Mouse (Mus musculus) spleen, adult 2 months (tissue): ENCODE data around the gene Pgghg. TPM values are rescaled to one million over a fixed set of nuclear protein-coding genes. Genes with fewer than 3 reads are reported as not detected.

Source experiments
- DNase-seq, 2 experiments: peaks; one replicate each; pipeline versions ENCODE4 v3.0.0 to v3.0.0-alpha.2; 2012 to 2021; ENCODE audit warnings: low spot score in 2 of 2, low read depth in 1 of 2
- H3K27ac ChIP-seq: fragments of 200-500 bp; 2 replicates; pipeline ENCODE4 v1.5.1; 2012; ENCODE audit warnings: low read length, inconsistent platforms; ENCODE audit not compliant: insufficient read depth
- H3K27me3 ChIP-seq: fragments of 200-500 bp; 2 replicates; pipeline ENCODE4 v1.6.1; 2012; ENCODE audit warnings: mild to moderate bottlenecking, moderate library complexity, low read length, inconsistent platforms; ENCODE audit not compliant: control insufficient read depth, insufficient read depth
- H3K36me3 ChIP-seq: fragments of 200-500 bp; 2 replicates; pipeline ENCODE4 v1.6.1; 2012; ENCODE audit warnings: mild to moderate bottlenecking, low read length, inconsistent platforms; ENCODE audit not compliant: control insufficient read depth, insufficient read depth
- H3K4me1 ChIP-seq: fragments of 200-500 bp; 2 replicates; pipeline ENCODE4 v1.6.1; 2011; ENCODE audit warnings: inconsistent platforms; ENCODE audit not compliant: control insufficient read depth, insufficient read depth, insufficient read length
- H3K4me3 ChIP-seq: fragments of 200-500 bp; 2 replicates; pipeline ENCODE4 v1.5.1; 2011; ENCODE audit warnings: mild to moderate bottlenecking, inconsistent platforms; ENCODE audit not compliant: insufficient read depth, insufficient read length; ENCODE audit errors: extremely low read depth
- CTCF ChIP-seq: fragments of 200-500 bp; IDR thresholded peaks from 2 replicates; pipeline ENCODE4 v1.5.1; 2011; ENCODE audit warnings: mild to moderate bottlenecking, inconsistent platforms; ENCODE audit not compliant: insufficient read depth, insufficient read length, insufficient replicate concordance; ENCODE audit errors: extremely low read depth
- POLR2A ChIP-seq: fragments of 200-500 bp; IDR thresholded peaks from 2 replicates; pipeline ENCODE4 v1.6.1; 2011; ENCODE audit warnings: low read depth, low read length, inconsistent platforms
- WGBS: fragments of 180-500 bp; shearing (Covaris S2); methylation state at CpG from one replicate; pipeline ENCODE4 v1.1.7; 2018; 5-methylcytosine and 5-hydroxymethylcytosine counted together
- polyA plus RNA-seq: library from polyadenylated mRNA; depleted of rRNA; stranded (reverse); fragments of >200 nt; gene quantifications from 2 replicates; pipeline ENCODE4 v1.2.3, GENCODE M21; 2012

Gene Pgghg
- polyA plus RNA-seq, 1 experiment, result 21.2 TPM

DNA sequence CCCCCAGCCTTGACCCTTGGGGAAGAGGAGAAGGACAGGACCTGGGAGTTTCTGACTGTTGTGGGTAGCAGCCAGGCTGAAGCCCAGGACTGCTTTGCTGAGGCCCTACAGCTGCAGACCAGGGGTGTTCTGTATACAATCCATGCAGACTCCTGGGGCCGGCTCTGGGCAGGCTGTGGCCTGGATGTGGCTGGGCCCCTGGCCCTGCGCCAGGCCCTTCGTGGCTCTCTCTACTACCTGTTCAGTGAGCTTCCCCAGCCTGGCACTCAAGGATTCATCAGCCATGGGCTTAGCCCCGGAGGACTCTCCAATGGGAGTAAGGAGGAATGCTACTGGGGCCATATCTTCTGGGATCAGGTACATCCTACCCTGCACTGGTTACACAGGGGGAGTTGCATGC lies 2.2 kb downstream of the Pgghg start:
- Histone ChIP-seq H3K4me1 (peaks cover 26% of the 10 kb centered on the region; the same call in 1 of the 2 replicates), H3K4me3 (no peak overlapping the region), H3K27me3 (no peaks in the 10 kb centered on the region), H3K36me3 (no peaks in the 10 kb centered on the region), H3K27ac (peak overlapping the region; percentile 89; the same call in 1 of the 2 replicates)
- WGBS, result 77% methylated on average over 4 of the region's 4 CpGs
- TF ChIP-seq CTCF, result no peak
- no peak for TF ChIP-seq POLR2A
- DNase-seq, result no peak

DNA sequence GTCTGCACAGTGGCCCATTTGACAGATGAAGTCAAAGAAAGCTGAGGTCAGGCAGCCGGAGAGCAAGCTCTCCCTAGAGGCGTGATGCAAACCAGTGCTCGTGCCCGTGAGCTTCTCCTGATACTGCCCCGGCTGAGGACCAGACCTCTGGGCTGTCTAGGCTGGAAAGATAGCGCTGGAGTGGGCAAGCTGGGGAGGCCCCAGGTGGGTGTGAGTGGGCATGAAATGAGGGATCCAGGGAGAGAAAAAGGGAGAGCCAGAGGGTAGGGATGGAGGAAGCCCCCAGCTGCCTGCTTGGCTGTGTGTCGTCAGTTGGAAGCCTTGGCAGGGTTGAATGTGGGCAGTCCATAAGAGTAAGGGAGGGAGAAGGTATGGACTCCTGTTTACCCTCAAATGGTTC lies 3.0 kb downstream of the Pgghg start:
- WGBS, result 93% methylated on average over 7 of the region's 7 CpGs
- no peak for DNase-seq
- Histone ChIP-seq H3K27me3 (no peaks in the 10 kb centered on the region), H3K27ac (no peak overlapping the region), H3K36me3 (no peaks in the 10 kb centered on the region), H3K4me1 (peaks cover 26% of the 10 kb centered on the region; the same call in 1 of the 2 replicates), H3K4me3 (no peak overlapping the region)
- TF ChIP-seq CTCF (no peak), POLR2A (no peak)

DNA sequence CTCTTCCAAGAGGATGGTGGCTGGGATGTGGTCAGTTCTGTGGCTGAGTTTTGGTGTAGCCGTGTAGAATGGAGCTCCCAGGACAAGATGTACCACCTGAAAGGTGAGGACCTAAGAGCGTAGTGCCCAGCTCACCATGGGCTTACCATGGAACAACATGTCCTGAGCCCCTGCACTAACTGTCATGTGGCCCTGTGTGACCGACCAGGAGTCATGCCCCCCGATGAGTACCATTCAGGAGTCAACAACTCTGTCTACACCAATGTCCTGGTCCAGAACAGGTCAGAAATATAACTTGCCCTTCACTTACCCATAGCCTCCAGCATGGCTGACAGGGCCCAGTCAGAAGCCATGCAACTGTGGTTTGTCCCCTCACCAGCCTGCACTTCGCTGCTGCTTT lies 4.1 kb downstream of the Pgghg start:
- peaks cover 26% of the 10 kb centered on the region; the same call in 1 of the 2 replicates for H3K4me1 ChIP-seq
- H3K4me3 ChIP-seq, result no peak overlapping the region
- no peak for DNase-seq
- H3K27me3 ChIP-seq, result no peaks in the 10 kb centered on the region
- no peaks in the 10 kb centered on the region for H3K36me3 ChIP-seq
- 90% methylated on average over 5 of the region's 5 CpGs for WGBS
- TF ChIP-seq POLR2A (no peak), CTCF (no peak)
- no peak overlapping the region for H3K27ac ChIP-seq

DNA sequence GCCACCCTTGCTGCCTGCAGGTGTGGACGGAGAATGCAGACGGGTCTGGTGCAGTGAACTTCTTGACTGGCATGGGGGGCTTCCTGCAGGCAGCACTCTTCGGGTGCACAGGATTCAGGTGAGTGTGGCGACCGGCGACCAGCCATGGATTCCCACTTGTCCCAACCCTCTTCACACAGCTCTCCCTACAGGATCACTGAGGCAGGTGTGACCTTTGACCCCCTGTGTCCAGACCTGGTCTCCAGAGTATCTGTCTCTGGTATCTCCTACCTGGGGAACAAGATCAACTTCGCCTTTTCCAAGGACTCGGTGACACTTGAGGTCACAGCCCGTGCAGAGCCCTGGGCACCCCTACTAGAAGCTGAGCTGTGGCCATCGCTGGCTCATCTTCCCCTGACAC lies 5.1 kb downstream of the Pgghg start:
- TF ChIP-seq CTCF (no peak), POLR2A (no peak)
- 88% methylated on average over 10 of the region's 10 CpGs for WGBS
- H3K4me3 ChIP-seq, result no peak overlapping the region
- no peaks in the 10 kb centered on the region for H3K36me3 ChIP-seq
- no peak for DNase-seq
- H3K27me3 ChIP-seq, result no peaks in the 10 kb centered on the region
- peaks cover 26% of the 10 kb centered on the region; the same call in 1 of the 2 replicates for H3K4me1 ChIP-seq
- peak overlapping the region; percentile 36 for H3K27ac ChIP-seq

DNA sequence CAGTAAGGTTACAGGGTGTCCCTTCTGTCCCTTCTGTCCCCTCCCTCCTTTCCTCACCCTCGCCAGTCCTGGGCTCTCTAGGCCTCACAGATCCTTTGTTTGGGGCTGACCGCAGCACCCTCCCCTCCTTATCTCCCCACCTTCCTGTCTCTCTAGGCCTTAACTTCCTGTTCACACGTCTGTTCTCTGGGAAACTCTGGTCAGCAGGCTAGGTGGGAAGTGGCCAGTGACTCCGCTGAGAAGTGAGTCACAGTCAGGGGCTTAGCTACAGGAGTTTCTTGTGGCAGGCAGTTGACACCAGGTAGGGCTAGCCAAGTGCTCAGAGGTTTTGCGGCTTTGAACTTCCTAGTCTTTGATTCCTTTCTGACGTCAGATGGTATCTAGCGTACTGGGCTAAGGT lies 5.8 kb downstream of the Pgghg start:
- no peaks in the 10 kb centered on the region for H3K36me3 ChIP-seq
- 36% methylated on average over 7 of the region's 7 CpGs for WGBS
- no peak overlapping the region for H3K4me3 ChIP-seq
- H3K27me3 ChIP-seq, result no peaks in the 10 kb centered on the region
- H3K27ac ChIP-seq, result peak overlapping the region; percentile 36
- DNase-seq, result peak in 1 of 2 experiments; percentile 38
- H3K4me1 ChIP-seq, result peaks cover 23% of the 10 kb centered on the region; the same call in 1 of the 2 replicates
- no peak for TF ChIP-seq CTCF
- TF ChIP-seq POLR2A, result no peak

DNA sequence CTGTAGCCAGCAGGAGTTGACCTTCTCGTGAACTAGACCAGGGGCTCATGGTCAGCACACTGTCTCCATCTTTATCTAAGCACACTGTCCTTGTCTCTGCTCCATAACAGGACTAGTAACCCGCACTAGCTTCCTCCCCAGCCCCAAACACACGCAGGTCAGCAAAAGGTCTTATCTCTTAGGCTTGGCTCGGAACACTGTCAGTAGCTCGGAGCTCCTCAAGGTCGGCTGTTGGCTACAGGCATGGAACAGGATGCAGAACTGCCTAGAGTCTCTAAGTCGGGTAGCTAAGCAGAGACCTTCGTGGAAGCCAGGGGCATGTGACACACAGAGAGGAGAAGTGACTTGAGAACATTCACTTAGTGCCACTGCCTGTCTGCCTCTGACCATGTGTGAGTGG lies 7.0 kb downstream of the Pgghg start:
- Histone ChIP-seq H3K4me1 (peaks cover 18% of the 10 kb centered on the region; the same call in 1 of the 2 replicates), H3K27ac (peak overlapping the region; percentile 36; the same call in 1 of the 2 replicates)

DNA sequence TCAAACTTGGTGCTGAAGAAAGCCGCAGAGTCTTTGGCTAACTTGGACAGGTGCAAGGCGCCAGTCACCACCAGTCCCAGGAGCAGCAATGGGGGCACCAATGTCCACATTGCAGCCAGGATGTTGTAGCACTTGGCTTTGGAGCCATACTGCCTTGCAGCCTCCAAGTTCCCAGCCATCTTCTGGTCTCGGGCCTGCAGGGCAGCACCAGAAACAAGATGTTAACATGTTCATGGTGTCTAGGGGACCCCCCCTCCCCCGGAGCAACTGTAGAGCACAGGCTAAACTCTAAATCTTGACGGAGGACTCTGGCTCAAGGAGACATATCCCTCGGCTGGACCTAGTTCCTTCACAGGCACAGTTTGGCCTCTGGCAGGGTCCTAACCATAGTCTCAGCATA lies 8.1 kb downstream of the Pgghg start:
- no peak for TF ChIP-seq POLR2A
- no peak for TF ChIP-seq CTCF
- Histone ChIP-seq H3K36me3 (no peaks in the 10 kb centered on the region), H3K4me1 (peaks cover 27% of the 10 kb centered on the region; the same call in 1 of the 2 replicates)

More for the DNA sequence above, 7.0 kb downstream of the Pgghg start:
- no peak for DNase-seq
- H3K4me3 ChIP-seq, result no peak overlapping the region
- no peaks in the 10 kb centered on the region for H3K36me3 ChIP-seq
- WGBS, result 70% methylated on average over 8 of the region's 8 CpGs
- H3K27me3 ChIP-seq, result no peaks in the 10 kb centered on the region
- TF ChIP-seq POLR2A (no peak), CTCF (no peak)

More for the DNA sequence above, 8.1 kb downstream of the Pgghg start:
- WGBS, result 85% methylated on average over 6 of the region's 6 CpGs
- no peak overlapping the region for H3K27ac ChIP-seq
- H3K4me3 ChIP-seq, result no peak overlapping the region
- H3K27me3 ChIP-seq, result no peaks in the 10 kb centered on the region
- no peak for DNase-seq
